Mouse (Mus musculus) adrenal gland, adult 8-10 months (tissue): ENCODE measurements around the gene Cblc. TPM values are rescaled to one million over a fixed set of nuclear protein-coding genes. Genes with fewer than 3 reads are reported as not detected.

ENCODE experiments used
- DNase-seq: peaks from one replicate; pipeline ENCODE4 v3.0.0; 2022
- total RNA-seq, 4 experiments: library from RNA; stranded (reverse); gene quantifications; 2 replicates each; pipeline ENCODE4 v1.2.4; 2022

The Cblc gene
- total RNA-seq, result under 1 TPM in 1 of 4 experiments, not detected in 3; 0.43 TPM

DNA sequence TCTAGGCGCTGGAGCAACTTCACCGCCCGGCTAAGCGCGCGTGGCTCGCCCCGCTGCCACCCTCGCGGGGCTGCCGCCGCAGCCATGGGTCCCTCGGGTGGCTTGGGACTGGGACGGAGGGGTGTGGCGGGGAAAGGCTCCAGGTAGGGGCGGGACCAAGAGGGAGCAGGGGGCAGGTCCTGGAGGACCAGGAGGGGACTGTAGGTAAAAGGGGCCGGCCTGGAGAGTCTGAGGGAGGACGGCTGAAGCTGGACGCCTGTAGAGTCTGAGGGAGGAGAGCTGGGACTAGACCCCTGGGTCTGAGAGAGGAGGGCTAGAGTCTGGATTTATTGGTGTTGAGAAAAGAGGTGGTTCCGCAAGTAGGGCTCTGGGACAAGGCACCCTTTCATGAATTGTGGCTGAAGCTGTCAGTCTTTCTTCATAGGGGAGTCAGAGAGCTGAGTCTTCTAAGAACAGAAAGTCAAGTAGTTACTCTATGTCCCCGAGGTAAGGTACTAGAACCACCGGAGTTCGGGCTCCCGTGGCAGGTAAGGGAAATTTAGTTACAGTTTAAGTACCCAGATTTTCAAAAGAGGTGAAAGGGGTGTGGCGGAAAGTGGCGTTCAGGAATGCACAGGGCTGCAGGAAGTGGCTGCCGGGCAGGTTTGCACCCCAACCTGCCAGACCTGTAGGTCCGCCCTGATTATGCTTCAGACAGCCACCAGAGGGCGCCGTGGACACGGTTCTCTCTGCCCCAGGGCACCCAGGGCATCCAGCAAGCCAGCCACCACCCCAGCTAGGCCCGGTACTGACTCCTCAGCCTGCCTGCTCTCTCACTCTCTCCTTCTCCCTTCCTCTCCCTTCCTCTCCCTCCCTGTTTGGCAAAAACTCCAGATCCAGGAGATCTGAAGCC, at the start of gene Cblc:
TSS of gene Cblc (minus strand) at position 113 of the 892 bp plus-strand sequence.
- peak; percentile 64 for DNase-seq

DNA sequence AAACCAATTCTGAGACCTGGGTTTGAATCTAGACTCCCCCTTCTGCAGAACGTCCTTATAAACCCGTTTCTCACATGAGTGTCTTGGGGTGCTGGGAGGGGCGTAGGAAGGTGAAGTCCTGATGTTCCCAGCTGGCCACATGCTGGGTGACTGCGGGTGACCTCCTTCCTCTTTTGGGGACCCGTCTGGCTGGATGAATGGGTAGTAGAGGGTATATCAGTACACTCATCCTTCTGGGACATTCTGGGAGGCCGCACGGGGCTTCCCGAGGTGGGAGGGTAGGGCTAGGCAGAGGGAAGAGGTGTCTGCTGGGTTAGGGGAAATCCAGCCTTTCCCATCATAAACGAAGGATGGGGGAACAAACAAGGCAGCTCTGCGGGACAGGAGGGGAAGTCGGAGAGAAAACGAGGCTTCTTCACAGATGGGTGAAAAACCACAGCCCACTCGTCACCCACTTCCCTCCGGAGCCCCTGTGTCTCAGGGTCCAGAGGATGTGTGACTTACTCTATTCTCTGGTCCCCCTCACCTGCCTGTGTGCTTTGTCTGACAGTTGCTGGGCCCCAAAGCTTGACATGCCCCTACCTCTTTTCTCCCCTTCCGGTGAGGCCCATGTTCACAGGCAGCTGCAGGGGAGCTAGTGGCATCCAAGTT, 48.0 kb upstream of the Cblc start:
- no peak for DNase-seq

- DNase-seq, result no peak
These were observed 47.0 kb upstream of the Cblc start for GRCm38 (mm10) chr7:19843561-19843960.

DNA sequence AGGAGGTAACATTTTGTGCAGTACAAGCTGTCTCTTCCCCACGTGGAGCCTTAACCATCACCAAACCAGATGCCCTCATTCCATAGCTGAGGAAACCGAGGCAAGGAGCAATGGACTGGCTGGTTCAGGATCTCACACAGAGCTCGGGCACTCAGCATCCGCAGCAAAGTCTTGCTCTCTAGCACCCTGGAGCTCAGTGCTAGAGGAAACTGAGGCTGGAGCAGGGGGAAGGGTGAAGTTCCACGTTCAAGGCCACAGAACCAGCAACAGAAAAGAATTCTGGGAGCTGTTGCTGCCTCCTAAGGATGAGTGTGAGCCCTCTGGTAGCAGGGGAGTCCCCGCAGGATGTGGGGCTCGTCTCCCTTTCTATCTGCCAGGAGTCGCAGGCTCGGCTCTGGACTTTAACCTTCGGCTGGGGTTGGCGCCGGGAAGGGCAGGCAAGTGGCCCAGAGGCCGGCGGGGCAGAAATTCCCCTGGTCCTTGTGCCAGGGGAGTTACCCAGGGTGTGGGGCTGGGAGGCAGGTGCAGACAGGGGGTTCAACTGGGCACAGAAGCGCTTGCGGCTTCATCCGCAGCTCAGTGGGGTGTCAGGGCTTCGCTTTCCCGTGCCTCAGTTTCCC, 46.4 kb upstream of the Cblc start:
- no peak for DNase-seq

GRCm38 (mm10) chr7:19841686-19842413, 45.2 kb upstream of the Cblc start:
- no peak for DNase-seq

- DNase-seq, result no peak
These were observed 44.3 kb upstream of the Cblc start for GRCm38 (mm10) chr7:19840936-19841335.

GRCm38 (mm10) chr7:19840371-19840770, 43.8 kb upstream of the Cblc start:
- no peak for DNase-seq

GRCm38 (mm10) chr7:19836843-19837242, 40.2 kb upstream of the Cblc start:
- DNase-seq, result peak; percentile 68

- no peak for DNase-seq
These were observed 37.4 kb upstream of the Cblc start for GRCm38 (mm10) chr7:19834055-19834454.

DNA sequence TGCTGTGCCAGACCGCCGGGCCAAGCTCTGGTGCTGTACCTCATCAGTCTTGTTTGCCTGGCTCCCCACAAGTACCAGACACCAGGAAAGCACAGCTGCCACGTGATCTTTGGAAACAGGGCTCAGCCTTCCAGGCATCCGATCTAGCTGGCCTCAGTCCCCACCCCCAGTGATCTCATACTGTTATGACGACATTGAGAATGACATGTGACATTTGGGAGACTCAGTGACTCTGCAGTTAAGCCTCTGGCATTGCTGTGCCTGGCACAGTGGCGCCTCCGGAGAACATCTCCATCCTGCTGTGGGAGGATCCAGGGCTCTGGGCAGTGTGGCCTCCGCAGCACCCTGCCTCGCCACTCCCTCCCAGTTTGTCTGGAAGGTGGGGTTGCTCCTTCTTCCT, 35.2 kb upstream of the Cblc start:
- peak; percentile 63 for DNase-seq

GRCm38 (mm10) chr7:19830682-19831156, 34.1 kb upstream of the Cblc start:
- DNase-seq, result peak; percentile 98

GRCm38 (mm10) chr7:19829694-19830093, 33.1 kb upstream of the Cblc start:
- no peak for DNase-seq

DNA sequence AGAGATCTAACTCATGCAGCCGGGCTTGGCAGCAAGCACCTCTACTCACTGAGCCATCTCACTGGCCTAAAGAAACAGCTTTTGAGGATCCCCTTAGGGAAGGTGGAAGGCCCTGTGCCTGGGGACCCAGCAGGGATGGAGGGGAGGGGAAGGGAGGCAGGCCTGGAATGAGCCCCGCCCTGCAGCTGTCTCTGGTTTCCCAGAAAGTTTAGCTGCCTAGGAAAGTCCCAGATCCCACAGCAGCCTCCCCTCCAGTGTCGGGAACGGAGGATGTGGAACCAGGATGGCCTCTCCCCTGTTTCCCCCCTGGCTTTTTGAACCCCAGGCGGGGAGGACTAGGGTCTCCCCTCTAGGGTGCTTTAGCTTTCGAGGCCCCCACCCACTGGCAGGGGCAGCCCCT, 30.1 kb upstream of the Cblc start:
- DNase-seq, result no peak

GRCm38 (mm10) chr7:19824182-19824973, 27.8 kb upstream of the Cblc start:
- peak; percentile 90 for DNase-seq

DNA sequence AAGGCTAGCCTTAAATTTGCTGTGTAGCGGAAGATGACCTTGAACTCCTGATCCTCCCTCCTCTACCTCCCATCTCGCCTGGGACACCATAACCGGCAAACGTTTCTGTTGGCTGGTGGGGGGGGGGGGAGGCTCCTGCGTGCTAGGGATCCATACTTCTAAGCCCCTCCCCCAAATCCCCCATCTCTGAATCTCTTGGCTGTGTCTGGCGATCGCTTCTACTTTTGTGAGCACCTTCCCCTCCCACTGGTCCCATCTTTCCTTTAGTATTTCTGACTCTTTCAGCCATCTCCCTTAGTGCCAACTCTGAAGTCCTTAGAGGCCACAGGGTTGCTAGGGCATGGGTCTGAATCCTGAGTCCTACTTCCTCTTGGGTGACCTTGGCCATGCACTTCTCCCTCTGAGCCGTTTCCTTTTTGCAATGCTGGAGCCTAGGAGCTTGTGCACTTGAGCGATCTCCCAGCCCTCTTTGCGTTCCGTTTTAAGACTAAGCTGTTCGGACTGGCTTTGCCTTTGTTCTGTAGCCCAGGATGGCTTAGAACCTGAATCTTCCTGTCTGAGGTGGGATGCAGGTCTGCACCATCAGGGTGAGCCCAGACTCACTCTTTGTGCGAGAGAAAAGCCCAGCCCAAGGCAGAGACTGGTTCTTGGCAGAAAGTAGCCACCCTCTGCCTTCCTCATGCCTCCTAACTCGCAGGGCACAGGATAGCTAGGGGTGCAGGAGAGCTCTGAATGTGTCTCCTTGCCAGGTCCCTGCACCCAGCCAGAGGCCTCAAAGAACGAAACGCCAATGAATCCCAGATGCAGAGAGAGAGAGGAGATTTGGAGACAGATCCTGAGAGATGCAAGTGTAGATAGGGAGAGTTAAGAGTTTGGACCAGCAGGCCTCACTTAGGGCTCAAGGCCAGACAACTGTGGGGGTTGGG, 26.9 kb upstream of the Cblc start:
- no peak for DNase-seq

DNA sequence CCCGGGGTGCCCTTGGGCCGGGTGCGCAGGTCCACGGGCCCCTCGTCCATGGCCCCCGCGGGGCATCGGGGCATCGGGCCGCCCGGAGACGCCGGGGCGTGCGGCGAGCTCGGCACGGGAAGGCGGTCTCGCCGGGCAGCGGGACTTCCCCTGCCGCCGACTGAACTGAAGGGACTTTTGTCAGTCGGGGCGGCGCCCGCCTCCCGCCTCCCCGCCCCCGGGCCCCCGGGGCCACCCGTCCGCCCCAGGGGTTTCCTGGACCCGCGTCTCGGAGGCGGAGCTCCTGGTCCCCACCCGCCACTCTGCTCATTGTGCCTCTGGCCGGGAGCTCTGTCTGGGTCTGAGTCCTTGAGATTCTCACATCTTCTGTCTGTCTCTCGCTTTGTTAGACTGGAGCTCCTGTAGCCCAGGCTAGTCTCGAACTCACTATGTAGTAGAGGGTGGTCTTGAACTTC, 26.0 kb upstream of the Cblc start, which contains the start of gene Bcl3:
TSS of gene Bcl3 (minus strand) at position 167 of the 455 bp plus-strand sequence.
- peak; percentile 65 for DNase-seq

DNA sequence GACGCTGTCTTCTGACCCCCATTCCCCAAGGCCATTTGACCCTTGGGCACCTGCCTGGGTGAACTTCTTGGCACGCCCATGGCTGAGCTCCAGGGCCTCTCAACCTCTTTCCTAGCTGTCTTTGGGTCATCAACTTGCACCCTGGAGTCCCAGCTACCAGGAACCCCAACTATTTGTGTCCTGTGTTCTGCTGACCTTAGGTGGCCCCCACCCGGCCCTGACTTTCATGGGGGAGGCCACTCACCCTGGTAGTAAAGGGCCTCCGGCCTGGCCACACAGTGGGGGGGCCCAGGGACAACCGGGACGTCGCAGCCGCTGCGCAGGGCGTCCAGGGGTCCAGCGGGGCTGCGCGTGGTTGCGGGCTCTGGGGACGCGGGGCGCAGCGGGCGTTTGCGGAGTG, 25.6 kb upstream of the Cblc start:
- DNase-seq, result no peak

DNA sequence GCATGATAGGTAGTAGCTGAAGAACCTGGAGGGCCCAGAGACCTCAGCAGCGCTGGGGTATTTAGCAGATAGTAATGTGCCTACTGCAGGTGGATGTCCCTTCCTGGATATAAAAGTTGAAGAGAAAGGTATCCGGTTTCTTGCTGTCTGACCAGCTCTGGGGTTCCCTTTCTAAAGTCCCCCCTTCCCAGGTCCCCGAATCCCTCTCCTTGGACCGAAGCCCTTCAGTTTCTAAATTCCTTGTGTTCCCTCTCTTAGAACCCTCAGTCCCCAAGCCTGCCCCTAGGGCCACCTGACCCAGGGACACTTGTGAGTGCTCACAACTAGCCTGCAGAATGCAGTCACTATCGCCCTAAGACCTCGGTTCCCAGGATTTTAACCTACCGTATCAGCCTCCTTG, 25.0 kb upstream of the Cblc start:
- DNase-seq, result no peak

DNA sequence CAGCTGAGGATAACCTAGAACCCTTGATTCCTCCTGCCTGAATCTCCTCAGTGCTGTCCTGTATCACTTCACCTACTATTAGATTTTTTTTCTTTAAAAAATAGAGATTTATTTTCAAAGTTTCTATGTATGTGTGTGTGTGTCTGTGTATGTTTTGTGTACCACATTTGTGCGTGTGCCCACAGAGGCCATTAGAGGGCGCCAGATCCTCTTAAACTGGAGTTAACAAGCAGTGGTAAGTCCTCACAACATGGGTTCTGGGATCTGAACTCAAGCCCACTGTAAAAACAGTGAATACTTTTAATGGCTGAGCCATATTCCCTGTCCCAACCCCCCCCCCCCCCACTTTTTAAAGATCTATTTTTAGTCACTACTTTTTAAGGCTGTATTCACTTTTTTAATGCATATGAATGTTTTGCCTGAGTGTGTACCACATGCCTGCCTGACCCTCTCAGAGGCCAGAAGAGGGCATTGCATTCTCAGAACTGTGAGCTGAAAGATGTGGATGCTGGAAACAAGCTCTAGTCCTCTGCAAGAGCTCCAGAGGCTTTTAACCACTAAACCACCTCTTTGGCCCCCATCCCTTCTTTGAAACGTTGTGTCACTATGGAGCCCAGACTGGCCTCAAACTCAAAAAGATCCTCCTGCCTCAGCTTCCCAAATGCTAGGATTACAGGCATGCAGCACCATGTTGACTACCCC, 23.9 kb upstream of the Cblc start:
- no peak for DNase-seq

- no peak for DNase-seq
These were observed 22.3 kb upstream of the Cblc start for GRCm38 (mm10) chr7:19818875-19819274.
